Mouse (Mus musculus) midbrain, postnatal 0 days (tissue): ENCODE results near the gene Cys1. TPM values are rescaled to one million over a fixed set of nuclear protein-coding genes. Genes with fewer than 3 reads are reported as not detected.
A peak's percentile ranks its signal among the peaks of the same experiment; 100 is the strongest.
"Not testable (repeated sequence)": the region's sequence is repeated elsewhere in the genome, so short reads cannot be mapped to it uniquely, and the experiment has no call there.

Experiments
- ATAC-seq: fragments of 200-750 bp; cut with Nextera tagmentation; 2 replicates; pipeline ENCODE4 v1.8.0; 2017; ENCODE audit warnings: moderate number of reproducible peaks, mild to moderate bottlenecking, moderate TSS enrichment, moderate library complexity; ENCODE audit not compliant: low FRiP score
- DNase-seq: peaks from one replicate; pipeline ENCODE4 v3.0.0-alpha.2; 2015; ENCODE audit warnings: low spot score
- H3K27ac ChIP-seq: fragments of 300-500 bp; sonication (generic); 2 replicates; pipeline ENCODE4 v1.5.1; 2014; ENCODE audit warnings: low read depth, mild to moderate bottlenecking, low read length, mixed read lengths
- H3K27me3 ChIP-seq: fragments of 300-500 bp; sonication (generic); 2 replicates; pipeline ENCODE4 v1.6.1; 2014; ENCODE audit warnings: low read length, control low read depth, mixed read lengths; ENCODE audit not compliant: insufficient read depth
- H3K36me3 ChIP-seq: fragments of 300-500 bp; sonication (generic); 2 replicates; pipeline ENCODE4 v1.6.1; 2014; ENCODE audit warnings: low read length, control low read depth, mixed read lengths; ENCODE audit not compliant: insufficient read depth
- H3K4me1 ChIP-seq: fragments of 300-500 bp; sonication (generic); 2 replicates; pipeline ENCODE4 v1.6.1; 2014; ENCODE audit warnings: mild to moderate bottlenecking, control low read depth, antibody characterized with exemption, low read length, mixed read lengths; ENCODE audit not compliant: insufficient read depth
- H3K4me2 ChIP-seq: fragments of 300-500 bp; sonication (generic); 2 replicates; pipeline ENCODE4 v1.6.1; 2014; ENCODE audit warnings: low read depth, mild to moderate bottlenecking, low read length, mixed read lengths; ENCODE audit not compliant: poor library complexity, severe bottlenecking
- H3K4me3 ChIP-seq: fragments of 300-500 bp; sonication (generic); 2 replicates; pipeline ENCODE4 v1.5.1; 2014; ENCODE audit warnings: low read depth, mild to moderate bottlenecking, low read length, moderate library complexity
- H3K9ac ChIP-seq: fragments of 300-500 bp; sonication (generic); replicated peaks from 2 replicates; pipeline ENCODE4 v1.6.1; 2014; ENCODE audit warnings: mild to moderate bottlenecking, low read length, moderate library complexity, mixed read lengths; ENCODE audit not compliant: poor library complexity, severe bottlenecking
- H3K9me3 ChIP-seq: fragments of 300-500 bp; sonication (generic); 2 replicates; pipeline ENCODE4 v1.6.1; 2016; ENCODE audit warnings: low read length, control low read depth
- CTCF ChIP-seq: IDR thresholded peaks from 2 replicates; pipeline ENCODE4 v1.5.1; 2016; ENCODE audit warnings: antibody characterized with exemption, mild to moderate bottlenecking
- WGBS: fragments of 180-500 bp; shearing (Covaris S2); extraction: QIAGEN DNeasy Blood & Tissue Kit; methylation state at CpG from one replicate; pipeline ENCODE4 v1.1.7; 2014; 5-methylcytosine and 5-hydroxymethylcytosine counted together
- polyA plus RNA-seq: library from polyadenylated mRNA; unstranded; fragments of >200 nt; fragmentation: Nextera tagmentation; extraction: Ambion mirVana; gene quantifications from 2 replicates; pipeline ENCODE4 v1.2.1, GENCODE M21; 2015
- total RNA-seq: library from RNA; depleted of rRNA; stranded (reverse); fragments of >200 nt; gene quantifications from 2 replicates; pipeline ENCODE4 v1.2.3, GENCODE M21; 2014

The Cys1 gene
- total and polyA plus RNA-seq, 2 experiments from 2014 or later: 2.1 to 4.8 TPM

- ATAC-seq: peak; percentile 14
- H3K4me1 ChIP-seq: peaks cover 5% of the 10 kb centered on the region
- no peaks in the 10 kb centered on the region for H3K27me3 ChIP-seq
- peak overlapping the region; percentile 95 for H3K4me3 ChIP-seq
- peak overlapping the region; percentile 93 for H3K27ac ChIP-seq
- H3K9me3 ChIP-seq: no peaks in the 10 kb centered on the region
- peak overlapping the region; percentile 75 for H3K4me2 ChIP-seq
- no peak for TF ChIP-seq CTCF
- DNase-seq: no peak
- WGBS: 2% methylated on average over 22 of the region's 22 CpGs
- peak overlapping the region; percentile 62 for H3K9ac ChIP-seq
- peaks cover 18% of the 10 kb centered on the region for H3K36me3 ChIP-seq
Observed at GRCm38 (mm10) chr12:24650415-24651062, 31.1 kb downstream of the Cys1 start.

- H3K9me3 ChIP-seq: no peaks in the 10 kb centered on the region
- no peaks in the 10 kb centered on the region for H3K27me3 ChIP-seq
- H3K4me1 ChIP-seq: peaks cover 5% of the 10 kb centered on the region
- H3K4me3 ChIP-seq: no peak overlapping the region
- no peak overlapping the region for H3K9ac ChIP-seq
- TF ChIP-seq CTCF: no peak
- H3K36me3 ChIP-seq: no peaks in the 10 kb centered on the region
- WGBS: 64% methylated on average over 1 of the region's 1 CpGs
- H3K4me2 ChIP-seq: no peak overlapping the region
- DNase-seq: no peak
- no peak for ATAC-seq
- H3K27ac ChIP-seq: no peak overlapping the region
Observed at GRCm38 (mm10) chr12:24648094-24648493, 33.5 kb downstream of the Cys1 start.

GRCm38 (mm10) chr12:24645901-24646300 is 35.7 kb downstream of the Cys1 start:
- no peak overlapping the region for H3K27ac ChIP-seq
- no peak for DNase-seq
- no peak for ATAC-seq
- no peak overlapping the region for H3K9ac ChIP-seq
- no peaks in the 10 kb centered on the region for H3K27me3 ChIP-seq
- H3K36me3 ChIP-seq: no peaks in the 10 kb centered on the region
- TF ChIP-seq CTCF: no peak
- no peak overlapping the region for H3K4me3 ChIP-seq
- peaks cover 5% of the 10 kb centered on the region; the same call in 1 of the 2 replicates for H3K4me1 ChIP-seq
- WGBS: 82% methylated on average over 6 of the region's 6 CpGs
- H3K9me3 ChIP-seq: no peaks in the 10 kb centered on the region
- no peak overlapping the region for H3K4me2 ChIP-seq

- peaks cover 5% of the 10 kb centered on the region; the same call in 1 of the 2 replicates for H3K4me1 ChIP-seq
- no peaks in the 10 kb centered on the region for H3K9me3 ChIP-seq
- no peaks in the 10 kb centered on the region for H3K36me3 ChIP-seq
- H3K27ac ChIP-seq: no peak overlapping the region
- TF ChIP-seq CTCF: no peak
- no peak for DNase-seq
- H3K9ac ChIP-seq: no peak overlapping the region
- H3K27me3 ChIP-seq: no peaks in the 10 kb centered on the region
- WGBS: 24% methylated on average over 1 of the region's 1 CpGs
- H3K4me3 ChIP-seq: no peak overlapping the region
- no peak overlapping the region for H3K4me2 ChIP-seq
- ATAC-seq: no peak
Observed at GRCm38 (mm10) chr12:24644125-24644571, 37.5 kb downstream of the Cys1 start.

GRCm38 (mm10) chr12:24642370-24642802 is 39.2 kb downstream of the Cys1 start:
- H3K27ac ChIP-seq: peak overlapping the region; percentile 51
- H3K4me2 ChIP-seq: no peak overlapping the region
- H3K4me1 ChIP-seq: peaks cover 5% of the 10 kb centered on the region; the same call in 1 of the 2 replicates
- no peaks in the 10 kb centered on the region for H3K27me3 ChIP-seq
- peak; percentile 94 for DNase-seq
- WGBS: 61% methylated on average over 4 of the region's 4 CpGs
- no peaks in the 10 kb centered on the region for H3K9me3 ChIP-seq
- no peak overlapping the region for H3K4me3 ChIP-seq
- no peak for TF ChIP-seq CTCF
- no peaks in the 10 kb centered on the region for H3K36me3 ChIP-seq
- ATAC-seq: peak; percentile 92
- H3K9ac ChIP-seq: no peak overlapping the region

GRCm38 (mm10) chr12:24638787-24639186 is 42.8 kb downstream of the Cys1 start:
- not testable (repeated sequence) for H3K9ac ChIP-seq, H3K4me1 ChIP-seq, DNase-seq, H3K36me3 ChIP-seq, H3K27ac ChIP-seq, H3K4me2 ChIP-seq, H3K4me3 ChIP-seq, H3K27me3 ChIP-seq, ATAC-seq, H3K9me3 ChIP-seq
- WGBS: 97% methylated on average over 10 of the region's 10 CpGs
